ENCODE assay signal across 17 mouse cellular contexts in genomic region chr16:17472498-17472897, GRCm38 (mm10). TPM values are rescaled to one million over a fixed set of nuclear protein-coding genes. Genes with fewer than 3 reads are reported as not detected.
"Had no signal": no experiment of that assay in that cellular context is flagged by ENCODE, and none has a peak within 500 bp of the region (broad histone marks: within the 10 kb centered on the region; RNA-seq: fewer than 3 reads in every experiment).

No protein-coding gene starts in this region.

- H3K9me3 ChIP-seq: liver, embryonic 13.5 days; liver, embryonic 15.5 days; lung, embryonic 15.5 days; megakaryocyte, embryonic 14.5 days; midbrain, embryonic 12.5 days; neural tube, embryonic 12.5 days; stomach, embryonic 15.5 days had no signal

- ATAC-seq: liver, postnatal 0 days had no signal

- H3K9ac ChIP-seq: liver, embryonic 13.5 days; liver, embryonic 15.5 days; liver, postnatal 0 days; lung, embryonic 15.5 days; midbrain, embryonic 12.5 days; neural tube, embryonic 12.5 days; stomach, embryonic 15.5 days had no signal

- DNase-seq: liver; liver, embryonic 13.5 days; liver, postnatal 0 days; midbrain, embryonic 14.5 days; right cerebral cortex, postnatal 14 days; thymus, adult 2 months; thymus, postnatal 25 days; thymus, postnatal 4 days had no signal

- H3K4me3 ChIP-seq: liver, embryonic 13.5 days; liver, embryonic 15.5 days; lung, embryonic 15.5 days; megakaryocyte, embryonic 14.5 days; midbrain, embryonic 12.5 days; neural tube, embryonic 12.5 days; stomach, embryonic 15.5 days had no signal

- H3K4me1 ChIP-seq: lung, embryonic 15.5 days; midbrain, embryonic 12.5 days; neural tube, embryonic 12.5 days; stomach, embryonic 15.5 days had no signal

- H3K27me3 ChIP-seq: liver, embryonic 13.5 days; liver, embryonic 15.5 days; lung, embryonic 15.5 days; megakaryocyte, embryonic 14.5 days; midbrain, embryonic 12.5 days; neural tube, embryonic 12.5 days; stomach, embryonic 15.5 days had no signal

- H3K27ac ChIP-seq: liver, embryonic 13.5 days; liver, embryonic 15.5 days; lung, embryonic 15.5 days; macrophage; midbrain, embryonic 12.5 days; neural tube, embryonic 12.5 days; stomach, embryonic 15.5 days; stomach, postnatal 0 days had no signal

- H3K4me2 ChIP-seq: liver, embryonic 11.5 days; liver, embryonic 13.5 days; liver, embryonic 15.5 days; lung, embryonic 15.5 days; midbrain, embryonic 12.5 days; neural tube, embryonic 12.5 days; stomach, embryonic 15.5 days had no signal

RNA-seq across cellular contexts. Expression of gene Aifm3, which starts 16.9 kb away (rescaled TPM):
- polyA plus RNA-seq: macrophage had no signal
